Mouse (Mus musculus) erythroid progenitor cell, adult 5-6 weeks (primary cell): ENCODE measurements around the gene Olfr1378. TPM values are rescaled to one million over a fixed set of nuclear protein-coding genes. Genes with fewer than 3 reads are reported as not detected.

Source experiments
- total RNA-seq, 2 experiments: library from RNA; stranded (forward) in 1 of 2; stranded (reverse) in 1 of 2; fragments of 150-400 nt in 1 of 2; fragments of 186-747, 209-891 nt in 1 of 2; gene quantifications; 2 replicates each; pipeline versions ENCODE4 v1.2.3 to v1.2.4; 2015 to 2017; ENCODE audit warnings: low replicate concordance in 2 of 2

Olfr1378 gene
- total RNA-seq, 2 experiments from 2014 or later = not detected

Other genes starting within 250 kb of the Olfr1378 start
- gene Zfp354c, start 138.8 kb upstream of the Olfr1378 start, total RNA-seq (2015; ENCODE audit: low replicate concordance) = 0.36 TPM in 1 of 2 replicates, not detected in the other
- gene Zfp354c, start 138.8 kb upstream of the Olfr1378 start, total RNA-seq (2017; ENCODE audit: low replicate concordance) = 1.4 TPM in 1 of 2 replicates, not detected in the other
- gene Zfp879, start 125.0 kb upstream of the Olfr1378 start, total RNA-seq (2015; ENCODE audit: low replicate concordance) = not detected in 2 replicates
- not detected in 2 replicates for gene Zfp879, start 125.0 kb upstream of the Olfr1378 start, total RNA-seq (2017; ENCODE audit: low replicate concordance)
- not detected in 2 replicates for gene Grm6, start 115.8 kb upstream of the Olfr1378 start, total RNA-seq (2015; ENCODE audit: low replicate concordance)
- gene Grm6, start 115.8 kb upstream of the Olfr1378 start, total RNA-seq (2017; ENCODE audit: low replicate concordance) = not detected in 2 replicates
- gene Zfp454, start 78.9 kb upstream of the Olfr1378 start, total RNA-seq (2015; ENCODE audit: low replicate concordance) = not detected in 2 replicates
- gene Zfp454, start 78.9 kb upstream of the Olfr1378 start, total RNA-seq (2017; ENCODE audit: low replicate concordance) = not detected in 2 replicates
- gene Zfp2, start 50.4 kb upstream of the Olfr1378 start, total RNA-seq (2015; ENCODE audit: low replicate concordance) = not detected in 2 replicates
- not detected in 2 replicates for gene Zfp2, start 50.4 kb upstream of the Olfr1378 start, total RNA-seq (2017; ENCODE audit: low replicate concordance)
- gene Zfp354b, start 34.9 kb upstream of the Olfr1378 start, total RNA-seq (2015; ENCODE audit: low replicate concordance) = not detected in 2 replicates
- not detected in 2 replicates for gene Zfp354b, start 34.9 kb upstream of the Olfr1378 start, total RNA-seq (2017; ENCODE audit: low replicate concordance)
- gene 4933414I15Rik, start 22.8 kb upstream of the Olfr1378 start, total RNA-seq (2015; ENCODE audit: low replicate concordance) = not detected in 2 replicates
- gene 4933414I15Rik, start 22.8 kb upstream of the Olfr1378 start, total RNA-seq (2017; ENCODE audit: low replicate concordance) = not detected in 2 replicates
- gene Prop1, start 12.8 kb upstream of the Olfr1378 start, total RNA-seq (2015; ENCODE audit: low replicate concordance) = not detected in 2 replicates
- not detected in 2 replicates for gene Prop1, start 12.8 kb upstream of the Olfr1378 start, total RNA-seq (2017; ENCODE audit: low replicate concordance)
- not detected in 2 replicates for gene Olfr1377, start 15.4 kb downstream of the Olfr1378 start, total RNA-seq (2015; ENCODE audit: low replicate concordance)
- not detected in 2 replicates for gene Olfr1377, start 15.4 kb downstream of the Olfr1378 start, total RNA-seq (2017; ENCODE audit: low replicate concordance)
- not detected in 2 replicates for gene Olfr51, start 37.1 kb downstream of the Olfr1378 start, total RNA-seq (2015; ENCODE audit: low replicate concordance)
- gene Olfr51, start 37.1 kb downstream of the Olfr1378 start, total RNA-seq (2017; ENCODE audit: low replicate concordance) = not detected in 2 replicates
- not detected in 2 replicates for gene Olfr54, start 47.7 kb downstream of the Olfr1378 start, total RNA-seq (2015; ENCODE audit: low replicate concordance)
- not detected in 2 replicates for gene Olfr54, start 47.7 kb downstream of the Olfr1378 start, total RNA-seq (2017; ENCODE audit: low replicate concordance)
- gene Olfr1375, start 81.6 kb downstream of the Olfr1378 start, total RNA-seq (2015; ENCODE audit: low replicate concordance) = not detected in 2 replicates
- gene Olfr1375, start 81.6 kb downstream of the Olfr1378 start, total RNA-seq (2017; ENCODE audit: low replicate concordance) = not detected in 2 replicates
- gene Zfp354a, start 92.7 kb downstream of the Olfr1378 start, total RNA-seq (2015; ENCODE audit: low replicate concordance) = not detected in 2 replicates
- not detected in 2 replicates for gene Zfp354a, start 92.7 kb downstream of the Olfr1378 start, total RNA-seq (2017; ENCODE audit: low replicate concordance)